Mouse (Mus musculus) MEL (cell line): Measurements from ENCODE around the gene Ofcc1. TPM values are rescaled to one million over a fixed set of nuclear protein-coding genes. Genes with fewer than 3 reads are reported as not detected.

Experiments used
- DNase-seq: peaks from one replicate; pipeline ENCODE4 v3.0.0; 2011; ENCODE audit warnings: low read depth, low spot score
- H3K27ac ChIP-seq: 2 replicates; pipeline ENCODE4 v1.5.1; 2012; ENCODE audit warnings: low read depth, mild to moderate bottlenecking, control low read depth, low read length, moderate library complexity; ENCODE audit not compliant: control insufficient read depth
- H3K27me3 ChIP-seq, 2 experiments: fragments of 150-350 bp in 1 of 2; sonication (generic) in 1 of 2; 2 replicates each; pipeline ENCODE4 v1.6.1; 2012; ENCODE audit warnings: low read length in 2 of 2, mild to moderate bottlenecking in 2 of 2, improper control_type of control experiment in 1 of 2, moderate library complexity in 1 of 2; ENCODE audit not compliant: insufficient read depth in 2 of 2, control insufficient read depth in 1 of 2
- H3K36me3 ChIP-seq, 2 experiments: 2 replicates each; pipeline ENCODE4 v1.6.1; 2012 to 2014; ENCODE audit warnings: low read length in 2 of 2, improper control_type of control experiment in 1 of 2, inconsistent platforms in 1 of 2, mild to moderate bottlenecking in 1 of 2; ENCODE audit not compliant: insufficient read depth in 2 of 2, control insufficient read depth in 1 of 2
- H3K4me1 ChIP-seq, 2 experiments: fragments of 150-350 bp in 1 of 2; sonication (generic) in 1 of 2; 2 replicates each; pipeline ENCODE4 v1.6.1; 2012; ENCODE audit warnings: low read length in 2 of 2, improper control_type of control experiment in 1 of 2, mild to moderate bottlenecking in 1 of 2; ENCODE audit not compliant: insufficient read depth in 2 of 2, control insufficient read depth in 1 of 2
- H3K4me3 ChIP-seq, 2 experiments: fragments of 150-350 bp in 1 of 2; sonication (generic) in 1 of 2; 2 replicates each; pipeline ENCODE4 v1.5.1; 2012; ENCODE audit warnings: low read depth in 2 of 2, low read length in 2 of 2, mild to moderate bottlenecking in 2 of 2, moderate library complexity in 2 of 2, control low read depth in 1 of 2, improper control_type of control experiment in 1 of 2; ENCODE audit not compliant: control insufficient read depth in 1 of 2, insufficient read depth in 1 of 2
- H3K79me2 ChIP-seq: 2 replicates; pipeline ENCODE4 v1.6.1; 2012; ENCODE audit warnings: mild to moderate bottlenecking, low read length, moderate library complexity; ENCODE audit not compliant: control insufficient read depth, poor library complexity, insufficient read depth
- H3K9ac ChIP-seq: 2 replicates; pipeline ENCODE4 v1.6.1; 2012; ENCODE audit warnings: low read depth, mild to moderate bottlenecking, control low read depth, low read length, moderate library complexity; ENCODE audit not compliant: control insufficient read depth, poor library complexity, severe bottlenecking
- H3K9me3 ChIP-seq: fragments of 150-350 bp; sonication (generic); replicated peaks from 2 replicates; pipeline ENCODE4 v1.6.1; 2012; ENCODE audit warnings: mild to moderate bottlenecking, low read length, improper control_type of control experiment, moderate library complexity; ENCODE audit not compliant: insufficient read depth
- BHLHE40 ChIP-seq: IDR thresholded peaks from 2 replicates; pipeline ENCODE4 v1.6.1; 2012; ENCODE audit warnings: low read depth, mild to moderate bottlenecking, inconsistent platforms, low read length, improper control_type of control experiment, borderline replicate concordance
- CHD2 ChIP-seq: IDR thresholded peaks from 2 replicates; pipeline ENCODE4 v1.6.1; 2011; ENCODE audit warnings: low read length, improper control_type of control experiment
- E2F4 ChIP-seq: IDR thresholded peaks from 2 replicates; pipeline ENCODE4 v1.6.1; 2011; ENCODE audit warnings: low read depth, low read length, improper control_type of control experiment, borderline replicate concordance
- ELF1 ChIP-seq: IDR thresholded peaks from 2 replicates; pipeline ENCODE4 v1.6.1; 2014; ENCODE audit warnings: low read depth, mild to moderate bottlenecking, inconsistent platforms, low read length, improper control_type of control experiment, moderate library complexity
- GABPA ChIP-seq: IDR thresholded peaks from 2 replicates; pipeline ENCODE4 v1.6.1; 2012; ENCODE audit warnings: low read depth, mild to moderate bottlenecking, inconsistent platforms, low read length, improper control_type of control experiment, moderate library complexity
- GATA1 ChIP-seq: IDR thresholded peaks from 2 replicates; pipeline ENCODE4 v1.6.1; 2011; ENCODE audit warnings: low read depth, low read length, improper control_type of control experiment
- HCFC1 ChIP-seq: IDR thresholded peaks from 2 replicates; pipeline ENCODE4 v1.6.1; 2012; ENCODE audit warnings: low read depth, mild to moderate bottlenecking, inconsistent platforms, low read length, improper control_type of control experiment, moderate library complexity
- JUND ChIP-seq: IDR thresholded peaks from 2 replicates; pipeline ENCODE4 v1.6.1; 2011; ENCODE audit warnings: low read depth, mild to moderate bottlenecking, improper control_type of control experiment, low read length
- KAT2A ChIP-seq: conservative IDR thresholded peaks from 2 replicates; pipeline ENCODE4 v1.6.1; 2012; ENCODE audit warnings: low read depth, low read length, improper control_type of control experiment, inconsistent platforms
- MAX ChIP-seq: IDR thresholded peaks from 2 replicates; pipeline ENCODE4 v1.6.1; 2011; ENCODE audit warnings: low read length, improper control_type of control experiment
- MAZ ChIP-seq: IDR thresholded peaks from 2 replicates; pipeline ENCODE4 v1.6.1; 2012; ENCODE audit warnings: low read depth, mild to moderate bottlenecking, inconsistent platforms, low read length, improper control_type of control experiment
- MXI1 ChIP-seq: IDR thresholded peaks from 2 replicates; pipeline ENCODE4 v1.6.1; 2011; ENCODE audit warnings: mild to moderate bottlenecking, low read depth, low read length, improper control_type of control experiment
- NELFE ChIP-seq: IDR thresholded peaks from 2 replicates; pipeline ENCODE4 v1.6.1; 2011; ENCODE audit warnings: low read depth, low read length, improper control_type of control experiment
- NRF1 ChIP-seq: IDR thresholded peaks from 2 replicates; pipeline ENCODE4 v1.6.1; 2014; ENCODE audit warnings: low read depth, mild to moderate bottlenecking, inconsistent platforms, low read length, improper control_type of control experiment, moderate library complexity; ENCODE audit not compliant: poor library complexity, insufficient read depth, severe bottlenecking
- POLR2A ChIP-seq, 2 experiments: IDR thresholded peaks; 2 replicates each; pipeline ENCODE4 v1.6.1; 2011 to 2012; ENCODE audit warnings: low read length in 2 of 2, mild to moderate bottlenecking in 2 of 2, control low read depth in 1 of 2, improper control_type of control experiment in 1 of 2, low read depth in 1 of 2, moderate library complexity in 1 of 2; ENCODE audit not compliant: control insufficient read depth in 1 of 2, insufficient read depth in 1 of 2, poor library complexity in 1 of 2
- POLR2AphosphoS2 ChIP-seq: IDR thresholded peaks from 2 replicates; pipeline ENCODE4 v1.6.1; 2011; ENCODE audit warnings: low read length, improper control_type of control experiment
- RAD21 ChIP-seq: IDR thresholded peaks from 2 replicates; pipeline ENCODE4 v1.6.1; 2011; ENCODE audit warnings: mild to moderate bottlenecking, low read depth, low read length, improper control_type of control experiment
- RCOR1 ChIP-seq: IDR thresholded peaks from 2 replicates; pipeline ENCODE4 v1.6.1; 2012; ENCODE audit warnings: low read depth, mild to moderate bottlenecking, inconsistent platforms, low read length, improper control_type of control experiment
- SIN3A ChIP-seq: IDR thresholded peaks from 2 replicates; pipeline ENCODE4 v1.6.1; 2012; ENCODE audit warnings: low read length, improper control_type of control experiment, inconsistent platforms
- SMC3 ChIP-seq: IDR thresholded peaks from 2 replicates; pipeline ENCODE4 v1.6.1; 2011; ENCODE audit warnings: low read depth, low read length, improper control_type of control experiment
- TAL1 ChIP-seq: IDR thresholded peaks from 2 replicates; pipeline ENCODE4 v1.6.1; 2012; ENCODE audit warnings: mild to moderate bottlenecking, inconsistent platforms, low read length, moderate library complexity, mixed read lengths
- TBP ChIP-seq: IDR thresholded peaks from 2 replicates; pipeline ENCODE4 v1.8.0; 2011; ENCODE audit warnings: low read depth, low read length, improper control_type of control experiment
- TCF12 ChIP-seq: IDR thresholded peaks from 2 replicates; pipeline ENCODE4 v1.6.1; 2014; ENCODE audit warnings: low read depth, mild to moderate bottlenecking, inconsistent platforms, low read length, improper control_type of control experiment, moderate library complexity
- UBTF ChIP-seq: IDR thresholded peaks from 2 replicates; pipeline ENCODE4 v1.6.1; 2012; ENCODE audit warnings: low read depth, mild to moderate bottlenecking, inconsistent platforms, low read length, improper control_type of control experiment, moderate library complexity, borderline replicate concordance; ENCODE audit not compliant: insufficient read depth
- USF1 ChIP-seq: IDR thresholded peaks from 2 replicates; pipeline ENCODE4 v1.6.1; 2014; ENCODE audit warnings: low read depth, mild to moderate bottlenecking, inconsistent platforms, low read length, improper control_type of control experiment, moderate library complexity
- ZNF384 ChIP-seq: IDR thresholded peaks from 2 replicates; pipeline ENCODE4 v1.6.1; 2012; ENCODE audit warnings: low read depth, mild to moderate bottlenecking, inconsistent platforms, low read length, improper control_type of control experiment
- polyA plus RNA-seq, 2 experiments: library from polyadenylated mRNA; stranded (reverse) in 1 of 2; unstranded in 1 of 2; fragments of >175 nt in 1 of 2; fragments of >200 nt in 1 of 2; gene quantifications; 2 replicates each; pipeline versions ENCODE4 v1.2.1 to v1.2.4; 2012; ENCODE audit warnings: low replicate concordance in 2 of 2, low read depth in 1 of 2; ENCODE audit not compliant: insufficient read length in 2 of 2, insufficient read depth in 1 of 2, missing spikeins in 1 of 2
- total RNA-seq: library from RNA; depleted of rRNA; stranded (reverse); fragments of 300-350 nt; gene quantifications from 2 replicates; pipeline ENCODE4 v1.2.3, GENCODE M21; 2012

Gene Ofcc1
- total and polyA plus RNA-seq, 3 experiments, result not detected

- Histone ChIP-seq H3K9ac (no peak overlapping the region), H3K9me3 (no peaks in the 10 kb centered on the region), H3K36me3 (no peaks in the 10 kb centered on the region), H3K27ac (no peak overlapping the region), H3K4me3 (no peak overlapping the region), H3K27me3 (no peaks in the 10 kb centered on the region), H3K4me1 (no peaks in the 10 kb centered on the region), H3K79me2 (no peaks in the 10 kb centered on the region)
- TF ChIP-seq RAD21 (no peak), SIN3A (no peak), TBP (no peak), SMC3 (no peak), GATA1 (no peak), GABPA (no peak), NRF1 (no peak), RCOR1 (no peak), JUND (no peak), ZNF384 (no peak), NELFE (no peak), MAZ (no peak)
- DNase-seq, result no peak
Observed at GRCm38 (mm10) chr13:39957226-39957625, 404.0 kb downstream of the Ofcc1 start.

GRCm38 (mm10) chr13:39956017-39956416 is 405.2 kb downstream of the Ofcc1 start:
- no peaks in the 10 kb centered on the region for H3K36me3 ChIP-seq

More at GRCm38 (mm10) chr13:39956017-39956416, 405.2 kb downstream of the Ofcc1 start:
- Histone ChIP-seq H3K27me3 (no peaks in the 10 kb centered on the region), H3K79me2 (no peaks in the 10 kb centered on the region), H3K9me3 (no peaks in the 10 kb centered on the region), H3K4me3 (no peak overlapping the region), H3K27ac (no peak overlapping the region), H3K4me1 (no peaks in the 10 kb centered on the region), H3K9ac (no peak overlapping the region)
- no peak for DNase-seq
- TF ChIP-seq JUND (no peak), MXI1 (no peak), E2F4 (no peak), POLR2AphosphoS2 (no peak), SIN3A (no peak), BHLHE40 (no peak), HCFC1 (no peak), ELF1 (no peak), KAT2A (no peak), POLR2A (IDR thresholded peaks at IDR 0.05; ENCODE audit: control insufficient read depth in 1 of 2, insufficient read depth in 1 of 2, low read depth in 1 of 2, low read length in 2 of 2, poor library complexity in 1 of 2) (no peak), CHD2 (no peak), SMC3 (no peak), MAX (no peak), TCF12 (no peak), USF1 (no peak), GABPA (no peak), UBTF (no peak), GATA1 (no peak), RAD21 (no peak), TAL1 (no peak)
